Mouse (Mus musculus) myocyte (in vitro differentiated cells): Measurements from ENCODE around the gene Gm14781. TPM values are rescaled to one million over a fixed set of nuclear protein-coding genes. Genes with fewer than 3 reads are reported as not detected.
"Not testable (repeated sequence)": the region's sequence is repeated elsewhere in the genome, so short reads cannot be mapped to it uniquely, and the experiment has no call there.

Experiments
- H3K27me3 ChIP-seq: one replicate; pipeline ENCODE4 v1.6.1; 2011; ENCODE audit not compliant: control insufficient read depth, insufficient read depth, insufficient read length
- H3K36me3 ChIP-seq: one replicate; pipeline ENCODE4 v1.6.1; 2011; ENCODE audit not compliant: control insufficient read depth, insufficient read depth
- H3K4me2 ChIP-seq: one replicate; pipeline ENCODE4 v1.6.1; 2011; ENCODE audit warnings: low read depth, control low read depth
- H3K4me3 ChIP-seq: one replicate; pipeline ENCODE4 v1.5.1; 2011; ENCODE audit warnings: mild to moderate bottlenecking, control low read depth, moderate library complexity
- H3K79me2 ChIP-seq: one replicate; pipeline ENCODE4 v1.6.1; 2011; ENCODE audit not compliant: control insufficient read depth, insufficient read depth
- H3ac ChIP-seq: one replicate; pipeline ENCODE4 v1.6.1; 2011; ENCODE audit not compliant: control insufficient read depth, insufficient read length
- polyA plus RNA-seq: library from polyadenylated mRNA; unstranded; fragments of >200 nt; fragmentation: generic; extraction: Trizol; gene quantifications from one replicate; pipeline ENCODE4 v1.2.1, GENCODE M21; 2012; ENCODE audit warnings: missing spikeins

Gm14781 gene
- not detected for polyA plus RNA-seq

GRCm38 (mm10) chrX:91631894-91632293 is at the start of gene Gm14781:
Gm14781 (plus strand) TSS chrX:91632194.
- H3K36me3 ChIP-seq, H3K27me3 ChIP-seq, H3K4me3 ChIP-seq, H3K4me2 ChIP-seq, H3K79me2 ChIP-seq, H3ac ChIP-seq: not testable (repeated sequence)

- H3K4me3 ChIP-seq, H3K79me2 ChIP-seq, H3ac ChIP-seq, H3K4me2 ChIP-seq, H3K27me3 ChIP-seq, H3K36me3 ChIP-seq: not testable (repeated sequence)
Observed at GRCm38 (mm10) chrX:91654964-91655575, 23.1 kb downstream of the Gm14781 start.

Other genes with a start within 250 kb of the Gm14781 start
- gene Gm5072, start 239.7 kb upstream of the Gm14781 start, polyA plus RNA-seq, result 0.08 TPM
- gene Gm8914, start 152.1 kb upstream of the Gm14781 start, polyA plus RNA-seq, result 0.08 TPM
- gene 1700084M14Rik, start 56.3 kb upstream of the Gm14781 start, polyA plus RNA-seq, result not detected
- gene Mageb5, start 150.8 kb downstream of the Gm14781 start, polyA plus RNA-seq, result not detected